Mouse (Mus musculus) megakaryocyte, embryonic 14.5 days (primary cell): ENCODE results near the gene Clip2.

Source experiments
- FLI1 ChIP-seq: IDR thresholded peaks from 2 replicates; pipeline ENCODE4 v1.6.1; 2012; ENCODE audit warnings: low read length, inconsistent platforms, mixed read lengths
- GATA1 ChIP-seq: IDR thresholded peaks from 3 replicates; pipeline ENCODE4 v1.6.1; 2012; ENCODE audit warnings: mixed read lengths, low read length, inconsistent platforms, borderline replicate concordance

- no peak for TF ChIP-seq FLI1
- no peak for TF ChIP-seq GATA1
Observed at GRCm38 (mm10) chr5:134581146-134581545, 28.9 kb upstream of the Clip2 start, which contains the start of gene Rfc2.
